Mouse (Mus musculus) lung, postnatal 0 days (tissue): ENCODE data around the gene Phip. TPM values are rescaled to one million over a fixed set of nuclear protein-coding genes. Genes with fewer than 3 reads are reported as not detected.

Experiments
- ATAC-seq: fragments of 200-750 bp; cut with Nextera tagmentation; 2 replicates; pipeline ENCODE4 v1.8.0; 2017; ENCODE audit warnings: moderate library complexity
- DNase-seq: peaks from one replicate; pipeline ENCODE4 v3.0.0-alpha.2; 2016; ENCODE audit warnings: low spot score
- H3K27ac ChIP-seq: fragments of 300-500 bp; sonication (generic); 2 replicates; pipeline ENCODE4 v1.5.1; 2014; ENCODE audit warnings: antibody characterized with exemption, mild to moderate bottlenecking, low read length, mixed read lengths
- H3K27me3 ChIP-seq: fragments of 300-500 bp; sonication (generic); replicated peaks from 2 replicates; pipeline ENCODE4 v1.6.1; 2014; ENCODE audit warnings: low read length, mixed read lengths; ENCODE audit not compliant: insufficient read depth
- H3K36me3 ChIP-seq: fragments of 300-500 bp; sonication (generic); 2 replicates; pipeline ENCODE4 v1.6.1; 2014; ENCODE audit warnings: low read length, mixed read lengths; ENCODE audit not compliant: insufficient read depth
- H3K4me1 ChIP-seq: fragments of 300-500 bp; sonication (generic); 2 replicates; pipeline ENCODE4 v1.6.1; 2014; ENCODE audit warnings: antibody characterized with exemption, low read depth, low read length, mixed read lengths; ENCODE audit not compliant: insufficient read depth
- H3K4me2 ChIP-seq: fragments of 300-500 bp; sonication (generic); replicated peaks from 2 replicates; pipeline ENCODE4 v1.6.1; 2014; ENCODE audit warnings: low read depth, mild to moderate bottlenecking, low read length, moderate library complexity, mixed read lengths
- H3K4me3 ChIP-seq: fragments of 300-500 bp; sonication (generic); 2 replicates; pipeline ENCODE4 v1.5.1; 2014; ENCODE audit warnings: low read depth, low read length
- H3K9ac ChIP-seq: fragments of 300-500 bp; sonication (generic); replicated peaks from 2 replicates; pipeline ENCODE4 v1.6.1; 2014; ENCODE audit warnings: low read depth, mild to moderate bottlenecking
- H3K9me3 ChIP-seq: fragments of 300-500 bp; sonication (generic); 2 replicates; pipeline ENCODE4 v1.6.1; 2016; ENCODE audit warnings: low read length, mixed read lengths
- CTCF ChIP-seq: IDR thresholded peaks from 2 replicates; pipeline ENCODE4 v1.5.1; 2016; ENCODE audit warnings: antibody characterized with exemption, mild to moderate bottlenecking
- EP300 ChIP-seq: IDR thresholded peaks from 2 replicates; pipeline ENCODE4 v1.6.1; 2016; ENCODE audit warnings: antibody characterized with exemption, mild to moderate bottlenecking, control low read depth
- WGBS: fragments of 180-500 bp; shearing (Covaris S2); extraction: QIAGEN DNeasy Blood & Tissue Kit; methylation state at CpG from one replicate; pipeline ENCODE4 v1.1.7; 2014; 5-methylcytosine and 5-hydroxymethylcytosine counted together
- polyA plus RNA-seq: library from polyadenylated mRNA; unstranded; fragments of >200 nt; fragmentation: Nextera tagmentation; extraction: Ambion mirVana; gene quantifications from 2 replicates; pipeline ENCODE4 v1.2.1, GENCODE M21; 2015

The Phip gene
- polyA plus RNA-seq, 1 experiment from 2014 or later = 31.0 TPM

- DNase-seq (no peak), ATAC-seq (no peak)
- Histone ChIP-seq H3K9me3 (no peaks in the 10 kb centered on the region), H3K36me3 (no peaks in the 10 kb centered on the region), H3K27me3 (no peaks in the 10 kb centered on the region), H3K4me1 (no peaks in the 10 kb centered on the region), H3K4me2 (no peak overlapping the region), H3K4me3 (no peak overlapping the region), H3K9ac (no peak overlapping the region), H3K27ac (no peak overlapping the region)
- WGBS = 34% methylated on average over 4 of the region's 4 CpGs
- TF ChIP-seq CTCF (no peak), EP300 (peak; percentile 28; the same call in 1 of the 2 replicates)
Measured at GRCm38 (mm10) chr9:82831891-82832290, 143.4 kb downstream of the Phip start.

DNA sequence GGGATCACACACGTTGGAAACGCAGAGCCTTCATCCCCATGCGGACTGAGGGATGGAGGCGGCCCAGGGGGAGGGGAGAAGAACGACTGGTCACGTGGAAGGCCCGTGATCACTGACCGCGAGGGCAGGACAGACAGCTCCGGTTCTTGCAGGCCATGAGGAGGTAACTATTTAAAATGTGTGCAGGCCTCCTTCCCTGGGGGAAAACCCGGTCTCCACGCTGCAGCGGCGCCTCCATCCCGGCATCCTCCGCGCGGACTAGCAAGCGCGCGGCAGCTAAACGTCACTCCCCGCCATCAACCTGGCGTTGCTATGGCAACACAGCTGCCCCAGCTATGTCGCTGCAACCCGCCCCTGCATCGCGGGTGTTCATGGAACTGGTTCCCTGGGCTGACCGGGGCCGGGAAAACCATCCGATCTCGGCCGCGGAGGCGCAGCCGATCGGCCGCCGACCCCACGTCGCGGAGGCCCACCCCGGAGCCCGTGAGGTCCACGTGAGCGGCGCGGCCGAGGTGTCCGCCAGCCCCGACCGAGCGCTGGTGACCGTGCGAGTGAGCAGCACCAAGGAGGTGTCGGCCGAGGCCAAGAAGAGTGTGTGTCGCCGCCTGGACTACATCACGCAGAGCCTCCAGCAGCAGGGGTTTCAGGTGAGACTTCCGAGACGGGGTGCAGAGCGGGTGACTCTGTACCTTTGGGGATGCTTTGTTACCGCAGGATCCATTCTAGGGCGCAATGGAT lies 145.5 kb downstream of the Phip start:
- no peaks in the 10 kb centered on the region for H3K27me3 ChIP-seq
- DNase-seq (peak; percentile 90), ATAC-seq (peak; percentile 93)
- TF ChIP-seq EP300 (no peak), CTCF (no peak)
- H3K4me1 ChIP-seq = no peaks in the 10 kb centered on the region
- WGBS = under 1% methylated on average over 65 of the region's 65 CpGs
- H3K9ac ChIP-seq = peak overlapping the region; percentile 44; the same call in 1 of the 2 replicates
- no peaks in the 10 kb centered on the region for H3K9me3 ChIP-seq
- peak overlapping the region; percentile 67 for H3K4me3 ChIP-seq
- H3K27ac ChIP-seq = 0 out of 2 replicates have a peak overlapping the region, but pooled peaks have one; percentile 20
- no peaks in the 10 kb centered on the region for H3K36me3 ChIP-seq
- peak overlapping the region; percentile 92 for H3K4me2 ChIP-seq

GRCm38 (mm10) chr9:82829007-82829689 lies 146.2 kb downstream of the Phip start, which contains the start of gene Irak1bp1:
TSS of gene Irak1bp1 (plus strand) at chr9:82829540.
- Histone ChIP-seq H3K4me2 (peak within 1 kb of the TSS; percentile 92), H3K4me3 (peak within 1 kb of the TSS; percentile 67), H3K9ac (peak within 1 kb of the TSS; percentile 44; the same call in 1 of the 2 replicates), H3K9me3 (no peaks in the 10 kb centered on the region), H3K27me3 (no peaks in the 10 kb centered on the region), H3K4me1 (no peaks in the 10 kb centered on the region), H3K27ac (0 out of 2 replicates have a peak within 1 kb of the TSS, but pooled peaks have one; percentile 20), H3K36me3 (no peaks in the 10 kb centered on the region)
- ATAC-seq = peak; percentile 7
- no peak for TF ChIP-seq CTCF
- TF ChIP-seq EP300 = no peak
- WGBS = 11% methylated on average over 20 of the region's 20 CpGs
- DNase-seq = no peak

- H3K27ac ChIP-seq = no peak overlapping the region
- H3K36me3 ChIP-seq = no peaks in the 10 kb centered on the region
- no peak overlapping the region for H3K4me3 ChIP-seq
- no peaks in the 10 kb centered on the region for H3K9me3 ChIP-seq
- H3K4me1 ChIP-seq = no peaks in the 10 kb centered on the region
- 98% methylated on average over 6 of the region's 6 CpGs for WGBS
- TF ChIP-seq CTCF (no peak), EP300 (no peak)
- DNase-seq (no peak), ATAC-seq (no peak)
- no peak overlapping the region for H3K9ac ChIP-seq
- H3K4me2 ChIP-seq = no peak overlapping the region
- no peaks in the 10 kb centered on the region for H3K27me3 ChIP-seq
Measured at GRCm38 (mm10) chr9:82826426-82826825, 148.9 kb downstream of the Phip start.

Other genes starting within 250 kb of the Phip start
- 8.1 and 8.5 TPM in 2 replicates for gene Irak1bp1, start 146.0 kb downstream of the Phip start, polyA plus RNA-seq
- 32.7 and 36.9 TPM in 2 replicates for gene Hmgn3, start 171.2 kb upstream of the Phip start, polyA plus RNA-seq